23 mouse cellular contexts compared by ENCODE assay signal in genomic region chr9:86496261-86496660, GRCm38 (mm10). TPM values are rescaled to one million over a fixed set of nuclear protein-coding genes. Genes with fewer than 3 reads are reported as not detected.
DNase-seq lines count a peak whose midpoint lies in the region; ATAC-seq lines count a peak whose summit lies in the region.
"Had no signal": no experiment of that assay in that cellular context is flagged by ENCODE, and none has a peak within 500 bp of the region (broad histone marks: within the 10 kb centered on the region; RNA-seq: fewer than 3 reads in every experiment).

No protein-coding gene starts in this region.

- H3K4me3 ChIP-seq in intestine, embryonic 16.5 days (ENCODE audit: low read length): no peak overlapping the region
- H3K4me3 ChIP-seq: embryonic facial prominence, embryonic 10.5 days; embryonic facial prominence, embryonic 12.5 days; forebrain, embryonic 12.5 days had no signal

- H3K4me1 ChIP-seq in intestine, embryonic 16.5 days (ENCODE audit: control insufficient read depth, insufficient read depth, low read length): no peaks in the 10 kb centered on the region
- H3K4me1 ChIP-seq: embryonic facial prominence, embryonic 10.5 days; embryonic facial prominence, embryonic 12.5 days; forebrain, embryonic 12.5 days had no signal

- H3K9ac ChIP-seq in intestine, embryonic 16.5 days (ENCODE audit: low read depth, low read length): no peak overlapping the region
- H3K9ac ChIP-seq: embryonic facial prominence, embryonic 12.5 days; forebrain, embryonic 12.5 days had no signal

- peak; percentile 5 for DNase-seq in adrenal gland, adult 2 months
- no peak for DNase-seq in adrenal gland, postnatal 25 days
- DNase-seq in right cerebral cortex, adult 18-20 months: peak; percentile 24
- no peak for DNase-seq in right cerebral cortex, postnatal 4 days
- peak; percentile 68 for DNase-seq in NIH3T3 (ENCODE audit: low read depth)
- no peak for DNase-seq in kidney, postnatal 10 days
- DNase-seq: adrenal gland, adult 8-10 months; adrenal gland, postnatal 14 days; B cell, adult 2 months; cerebellum, adult 11-12 months; cerebellum, adult 2 months; cerebellum, adult 9-10 months; cerebellum, postnatal 10 days; cerebellum, postnatal 25 days had no signal

- WGBS in intestine, embryonic 16.5 days: 90% methylated on average over 4 of the region's 4 CpGs

- 0 out of 2 replicates have a peak, but pooled peaks cover 2% of the 10 kb centered on the region for H3K36me3 ChIP-seq in intestine, embryonic 16.5 days (ENCODE audit: control insufficient read depth, insufficient read depth, low read length)

- H3K27ac ChIP-seq in intestine, embryonic 16.5 days (ENCODE audit: low read length): no peak overlapping the region
- H3K27ac ChIP-seq: embryonic facial prominence, embryonic 10.5 days; embryonic facial prominence, embryonic 12.5 days; forebrain, embryonic 12.5 days had no signal

- no peaks in the 10 kb centered on the region for H3K9me3 ChIP-seq in intestine, embryonic 16.5 days (ENCODE audit: control insufficient read depth, low read length)
- H3K9me3 ChIP-seq: embryonic facial prominence, embryonic 10.5 days; embryonic facial prominence, embryonic 12.5 days; forebrain, embryonic 12.5 days; G1E had no signal

- no peaks in the 10 kb centered on the region for H3K27me3 ChIP-seq in intestine, embryonic 16.5 days (replicated peaks; ENCODE audit: control insufficient read depth, insufficient read depth, low read length)
- H3K27me3 ChIP-seq: CH12.LX; embryonic facial prominence, embryonic 12.5 days; forebrain, embryonic 12.5 days had no signal

- H3K4me2 ChIP-seq in intestine, embryonic 16.5 days (ENCODE audit: low read depth, low read length): no peak overlapping the region
- H3K4me2 ChIP-seq: embryonic facial prominence, embryonic 12.5 days; forebrain, embryonic 12.5 days had no signal

- ATAC-seq in intestine, embryonic 16.5 days: no peak
- ATAC-seq: CD4-positive, CD25-positive, alpha-beta regulatory T cell, adult 4 months; forebrain, embryonic 14.5 days; forebrain, embryonic 16.5 days had no signal

RNA-seq across cellular contexts. Expression of gene Dop1a, which starts 29.3 kb away (rescaled TPM):
- 10 to 100 TPM; 20.0 to 26.1 TPM for total RNA-seq in adrenal gland, adult 2 months (2021)
- 2.9 and 3.1 TPM in 2 replicates for polyA plus RNA-seq in adrenal gland, adult 2 months (2012; rRNA removed)
- 31.5 and 36.5 TPM in 2 replicates for total RNA-seq in adrenal gland, postnatal 25 days (2021)
- polyA plus RNA-seq in intestine, embryonic 16.5 days (2015; fragmentation: Nextera tagmentation; extraction: Ambion mirVana): 9.9 and 10.5 TPM in 2 replicates

RNA-seq across cellular contexts. Expression of gene Ube2cbp, which starts 31.5 kb away (rescaled TPM):
- 1 to 10 TPM; 1.8 to 2.0 TPM for total RNA-seq in adrenal gland, adult 2 months (2021)
- polyA plus RNA-seq in adrenal gland, adult 2 months (2012; rRNA removed): 0.58 and 0.66 TPM in 2 replicates
- 3.1 and 3.3 TPM in 2 replicates for total RNA-seq in adrenal gland, postnatal 25 days (2021)
- 4.0 and 4.7 TPM in 2 replicates for polyA plus RNA-seq in intestine, embryonic 16.5 days (2015; fragmentation: Nextera tagmentation; extraction: Ambion mirVana)

Comparison
In these comparisons a context has a peak if more than half of its experiments do, and no peak if none do; other contexts are left out.
1. DNase-seq: peak in adrenal gland, adult 2 months (single experiment), right cerebral cortex, adult 18-20 months (single experiment) and NIH3T3 (single experiment); none in adrenal gland, postnatal 25 days (single experiment), right cerebral cortex, postnatal 4 days (single experiment) and kidney, postnatal 10 days (single experiment).